8 mouse cellular contexts compared by ENCODE assay signal in genomic region chr11:29514682-29515412, GRCm38 (mm10). TPM values are rescaled to one million over a fixed set of nuclear protein-coding genes. Genes with fewer than 3 reads are reported as not detected.
DNase-seq lines count a peak whose midpoint lies in the region; ATAC-seq and TF ChIP-seq lines count a peak whose summit lies in the region.

Gene Prorsd1 (minus strand): TSS chr11:29515033.

- H3ac ChIP-seq in C2C12 (ENCODE audit: control insufficient read depth, insufficient read length, low read depth): peak within 1 kb of the TSS; percentile 80

- H3K79me3 ChIP-seq in C2C12 (ENCODE audit: low read depth): no peaks in the 10 kb centered on the region

- H3K4me2 ChIP-seq in kidney, embryonic 15.5 days: peak within 1 kb of the TSS; percentile 74
- peak within 1 kb of the TSS; percentile 67 for H3K4me2 ChIP-seq in liver, embryonic 11.5 days
- H3K4me2 ChIP-seq in stomach, embryonic 14.5 days (replicated peaks; ENCODE audit: low read depth, low read length): peak within 1 kb of the TSS; percentile 60

- H3K4me1 ChIP-seq in heart, embryonic 10.5 days: peaks cover 5% of the 10 kb centered on the region; the same call in 1 of the 2 replicates
- H3K4me1 ChIP-seq in kidney, embryonic 15.5 days: peaks cover 8% of the 10 kb centered on the region; the same call in 1 of the 2 replicates
- peaks cover 5% of the 10 kb centered on the region; the same call in 1 of the 2 replicates for H3K4me1 ChIP-seq in liver, embryonic 11.5 days (replicated peaks; ENCODE audit: control insufficient read depth, insufficient read depth, low read length)
- H3K4me1 ChIP-seq in stomach, embryonic 14.5 days (ENCODE audit: control insufficient read depth, insufficient read depth, low read length): no peaks in the 10 kb centered on the region

- H3K27ac ChIP-seq in heart, embryonic 10.5 days: peak within 1 kb of the TSS; percentile 95
- H3K27ac ChIP-seq in kidney, embryonic 15.5 days: peak within 1 kb of the TSS; percentile 86
- peak within 1 kb of the TSS; percentile 71 for H3K27ac ChIP-seq in liver, embryonic 11.5 days (ENCODE audit: low read depth, low read length)
- H3K27ac ChIP-seq in stomach, embryonic 14.5 days (ENCODE audit: low read length): peak within 1 kb of the TSS; percentile 73

- TF ChIP-seq CTCF in C2C12 (IDR thresholded peaks at IDR 0.05; ENCODE audit: control insufficient read depth, insufficient read depth, insufficient read length): no peak

- DNase-seq in brain, adult 2 months (ENCODE audit: low read depth, low spot score): peak; percentile 93
- peak; percentile 97 for DNase-seq in heart, embryonic 10.5 days (ENCODE audit: low spot score)
- DNase-seq in liver, embryonic 11.5 days (ENCODE audit: low spot score): peak; percentile 93
- DNase-seq in naive thymus-derived CD4-positive, alpha-beta T cell, adult 2 months (ENCODE audit: low read depth): peak; percentile 95

- peak within 1 kb of the TSS; percentile 41 for H3K4me3 ChIP-seq in C2C12 (ENCODE audit: insufficient read depth, poor library complexity, severe bottlenecking)
- peak within 1 kb of the TSS; percentile 78 for H3K4me3 ChIP-seq in heart, embryonic 10.5 days
- H3K4me3 ChIP-seq in kidney, embryonic 15.5 days (replicated peaks): peak within 1 kb of the TSS; percentile 75
- H3K4me3 ChIP-seq in liver, embryonic 11.5 days (ENCODE audit: low read depth, low read length): peak within 1 kb of the TSS; percentile 74
- peak within 1 kb of the TSS; percentile 54 for H3K4me3 ChIP-seq in stomach, embryonic 14.5 days (ENCODE audit: low read depth, low read length)

- ATAC-seq in erythroblast, adult 5-6 weeks (replicated peaks; ENCODE audit: low FRiP score, poor library complexity, severe bottlenecking): peak; percentile 100
- ATAC-seq in kidney, embryonic 15.5 days (replicated peaks; ENCODE audit: low FRiP score): peak; percentile 100
- peak; percentile 99 for ATAC-seq in liver, embryonic 11.5 days (replicated peaks; ENCODE audit: low FRiP score)
- ATAC-seq in stomach, embryonic 14.5 days (ENCODE audit: insufficient number of reproducible peaks, insufficient read depth, low FRiP score, low read depth): peak; percentile 98

- H3K9ac ChIP-seq in kidney, embryonic 15.5 days: peak within 1 kb of the TSS; percentile 72
- peak within 1 kb of the TSS; percentile 86 for H3K9ac ChIP-seq in liver, embryonic 11.5 days (ENCODE audit: low read depth, low read length)
- H3K9ac ChIP-seq in stomach, embryonic 14.5 days (replicated peaks; ENCODE audit: low read depth, low read length): peak within 1 kb of the TSS; percentile 68

- peaks cover 32% of the 10 kb centered on the region for H3K36me3 ChIP-seq in C2C12 (ENCODE audit: control insufficient read depth, insufficient read depth)
- peaks cover 19% of the 10 kb centered on the region for H3K36me3 ChIP-seq in heart, embryonic 10.5 days
- H3K36me3 ChIP-seq in kidney, embryonic 15.5 days: peaks cover 19% of the 10 kb centered on the region
- H3K36me3 ChIP-seq in liver, embryonic 11.5 days (ENCODE audit: control insufficient read depth, insufficient read depth, low read length): peaks cover 4% of the 10 kb centered on the region; the same call in 1 of the 2 replicates
- H3K36me3 ChIP-seq in stomach, embryonic 14.5 days (ENCODE audit: control insufficient read depth, insufficient read depth, low read length): peaks cover 4% of the 10 kb centered on the region

- 3% methylated on average over 40 of the region's 40 CpGs for WGBS in heart, embryonic 10.5 days
- WGBS in kidney, embryonic 15.5 days: 3% methylated on average over 40 of the region's 40 CpGs
- 2% methylated on average over 40 of the region's 40 CpGs for whole genome bisulfite sequencing in liver, embryonic 11.5 days
- WGBS in stomach, embryonic 14.5 days: 3% methylated on average over 40 of the region's 40 CpGs

- H3K27me3 ChIP-seq in C2C12 (ENCODE audit: control insufficient read depth, insufficient read depth, insufficient read length): no peaks in the 10 kb centered on the region
- no peaks in the 10 kb centered on the region for H3K27me3 ChIP-seq in heart, embryonic 10.5 days (ENCODE audit: insufficient read depth, poor library complexity, severe bottlenecking)
- no peaks in the 10 kb centered on the region for H3K27me3 ChIP-seq in kidney, embryonic 15.5 days
- H3K27me3 ChIP-seq in liver, embryonic 11.5 days (replicated peaks; ENCODE audit: control insufficient read depth, insufficient read depth, low read length): no peaks in the 10 kb centered on the region
- no peaks in the 10 kb centered on the region for H3K27me3 ChIP-seq in stomach, embryonic 14.5 days (ENCODE audit: control insufficient read depth, insufficient read depth, low read length)

- H3K9me3 ChIP-seq in heart, embryonic 10.5 days: no peaks in the 10 kb centered on the region
- H3K9me3 ChIP-seq in kidney, embryonic 15.5 days (replicated peaks): no peaks in the 10 kb centered on the region
- H3K9me3 ChIP-seq in liver, embryonic 11.5 days (ENCODE audit: control insufficient read depth, low read length): no peaks in the 10 kb centered on the region
- no peaks in the 10 kb centered on the region for H3K9me3 ChIP-seq in stomach, embryonic 14.5 days (ENCODE audit: control insufficient read depth, low read depth, low read length)

- peaks cover 10% of the 10 kb centered on the region for H3K79me2 ChIP-seq in C2C12 (ENCODE audit: control insufficient read depth, insufficient read depth)

TF ChIP-seq in C2C12, 6 proteins besides CTCF, POLR2A, EP300 and RAD21:
- TF ChIP-seq FOSL1 (IDR thresholded peaks at IDR 0.05; ENCODE audit: insufficient read depth, low read length, poor library complexity, severe bottlenecking): no peak
- TF ChIP-seq MAX (IDR thresholded peaks at IDR 0.05): peak; percentile 36
- TF ChIP-seq MYOD1 (IDR thresholded peaks at IDR 0.05; ENCODE audit: control insufficient read depth, insufficient read length, low read depth): no peak
- no peak for TF ChIP-seq MYOG (IDR thresholded peaks at IDR 0.05; ENCODE audit: control insufficient read depth, extremely low read depth, insufficient read length)
- TF ChIP-seq USF1 (IDR thresholded peaks at IDR 0.05; ENCODE audit: low read depth): peak; percentile 80
- TF ChIP-seq CEBPB (IDR thresholded peaks at IDR 0.05; ENCODE audit: low read depth): no peak

RNA-seq across cellular contexts. Expression of gene Prorsd1, which starts in this region (rescaled TPM):
- polyA plus RNA-seq in C2C12 (2012; fragmentation: generic; extraction: Trizol): 9.3 TPM
- total RNA-seq in erythroblast, adult 5-6 weeks (2015; ENCODE audit: low replicate concordance): 17.7 and 21.1 TPM in 2 replicates
- 13.6 and 22.0 TPM in 2 replicates for total RNA-seq in erythroblast, adult 5-6 weeks (2017; ENCODE audit: low replicate concordance)
- polyA plus RNA-seq in heart, embryonic 10.5 days (2016; fragmentation: Nextera tagmentation; extraction: Ambion mirVana): 21.7 and 26.0 TPM in 2 replicates
- 28.6 TPM in 2 replicates for polyA plus RNA-seq in kidney, embryonic 15.5 days (2015; fragmentation: Nextera tagmentation; extraction: Ambion mirVana)
- polyA plus RNA-seq in liver, embryonic 11.5 days (2014; fragmentation: Nextera tagmentation; extraction: Ambion mirVana): 49.2 and 52.0 TPM in 2 replicates
- 41.4 and 42.4 TPM in 2 replicates for polyA plus RNA-seq in stomach, embryonic 14.5 days (2014; fragmentation: Nextera tagmentation; extraction: Ambion mirVana)

Comparison
In these comparisons a context has a peak if more than half of its experiments do, and no peak if none do; other contexts are left out.
1. Peak in every context shown above with its lines: DNase-seq, ATAC-seq, H3K4me3 ChIP-seq and H3K27ac ChIP-seq.